Mouse (Mus musculus) lung, adult 2 months (tissue): ENCODE data around the gene Rps6kc1.

Experiments
- CTCF ChIP-seq: fragments of 200-500 bp; IDR thresholded peaks from 2 replicates; pipeline ENCODE4 v1.5.1; 2011; ENCODE audit warnings: mild to moderate bottlenecking, low read length, control low read depth; ENCODE audit not compliant: insufficient read depth
- POLR2A ChIP-seq: fragments of 200-500 bp; IDR thresholded peaks from 2 replicates; pipeline ENCODE4 v1.6.1; 2011; ENCODE audit warnings: low read depth, mild to moderate bottlenecking, control low read depth, low read length, borderline replicate concordance; ENCODE audit errors: extremely low read depth

DNA sequence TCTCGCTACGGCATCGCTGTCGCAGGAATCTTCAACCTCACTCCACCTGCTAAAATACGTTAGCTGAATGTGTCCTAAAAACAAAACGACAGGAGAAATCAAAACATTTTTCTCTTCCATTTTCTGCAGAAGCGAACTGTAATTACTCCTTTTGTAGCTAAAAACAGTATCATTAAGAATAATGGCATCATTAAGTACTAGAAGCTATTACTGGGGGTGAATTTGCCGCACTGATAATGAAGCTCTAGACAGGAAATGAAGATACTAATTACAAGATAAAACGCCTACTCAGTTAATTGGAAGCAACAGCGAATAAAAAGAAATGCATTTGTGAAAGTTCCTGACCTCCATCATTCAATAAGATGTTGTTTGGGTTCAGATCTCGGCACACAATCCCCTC is 112.9 kb downstream of the Rps6kc1 start:
- no peak for TF ChIP-seq POLR2A
- no peak for TF ChIP-seq CTCF
